Mouse (Mus musculus) G1E (cell line): Measurements from ENCODE around the gene Ccdc189.

ENCODE experiments used
- CTCF ChIP-seq: IDR thresholded peaks from 2 replicates; pipeline ENCODE4 v1.5.1; 2012; ENCODE audit warnings: low read depth, low read length, inconsistent platforms, mixed read lengths
- GATA1 ChIP-seq: IDR thresholded peaks from 2 replicates; pipeline ENCODE4 v1.6.1; 2012; ENCODE audit warnings: borderline replicate concordance, low read length, inconsistent platforms, mixed read lengths
- GATA2 ChIP-seq: IDR thresholded peaks from 2 replicates; pipeline ENCODE4 v1.6.1; 2012; ENCODE audit warnings: low read depth, low read length, inconsistent platforms, borderline replicate concordance
- POLR2AphosphoS5 ChIP-seq: IDR thresholded peaks from 2 replicates; pipeline ENCODE4 v1.6.1; 2012; ENCODE audit warnings: low read depth, low read length, inconsistent platforms; ENCODE audit not compliant: insufficient replicate concordance

DNA sequence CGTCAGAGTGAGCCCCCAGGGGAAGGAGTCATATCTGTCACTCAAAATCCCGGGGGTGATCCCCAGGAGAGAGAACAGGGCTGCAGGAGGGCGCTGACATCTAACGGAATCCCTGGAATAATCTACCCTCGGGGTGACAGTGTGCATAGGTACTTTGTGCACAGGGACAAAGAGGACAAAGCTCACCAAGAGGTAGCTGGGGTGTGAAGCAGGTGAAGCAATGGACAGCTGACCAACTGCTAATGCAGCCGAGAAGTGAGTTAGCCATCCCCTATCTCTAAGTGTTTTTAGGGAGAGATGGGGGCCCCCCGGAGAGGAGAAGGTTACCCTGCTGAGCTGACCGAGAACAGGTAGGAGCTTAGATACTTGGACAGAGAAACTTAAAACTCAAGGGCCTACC lies 25.7 kb upstream of the Ccdc189 start:
- TF ChIP-seq CTCF (no peak), GATA1 (no peak), GATA2 (no peak), POLR2AphosphoS5 (no peak)
